Mouse (Mus musculus) thymus, adult 18-20 months (tissue): ENCODE results near the gene Mon2.
"Not testable (repeated sequence)": the region's sequence is repeated elsewhere in the genome, so short reads cannot be mapped to it uniquely, and the experiment has no call there.

Experiments
- DNase-seq, 2 experiments: peaks; one replicate each; pipeline ENCODE4 v3.0.0; 2022; ENCODE audit warnings: mixed read lengths in 2 of 2

Mon2 gene

DNA sequence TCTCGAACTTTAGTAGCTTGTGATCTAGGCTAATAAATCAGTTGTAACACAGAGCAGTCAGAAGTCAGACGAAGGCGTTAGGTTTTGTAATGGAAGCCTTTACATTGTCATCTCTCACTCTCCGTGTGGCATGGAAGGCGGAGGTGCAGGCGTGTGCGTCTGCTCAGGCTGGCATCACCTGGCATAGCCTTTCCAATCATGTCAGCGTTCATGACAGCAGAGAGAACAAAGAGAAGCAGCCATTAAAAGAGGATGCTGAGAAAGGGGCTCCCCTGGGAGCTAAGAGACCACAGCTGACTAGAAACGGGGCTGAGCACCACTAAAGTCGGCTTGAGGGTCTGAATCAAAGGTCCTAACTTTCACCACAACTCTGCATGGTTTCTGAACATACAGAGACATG lies 19.8 kb downstream of the Mon2 start:
- DNase-seq = no peak

DNA sequence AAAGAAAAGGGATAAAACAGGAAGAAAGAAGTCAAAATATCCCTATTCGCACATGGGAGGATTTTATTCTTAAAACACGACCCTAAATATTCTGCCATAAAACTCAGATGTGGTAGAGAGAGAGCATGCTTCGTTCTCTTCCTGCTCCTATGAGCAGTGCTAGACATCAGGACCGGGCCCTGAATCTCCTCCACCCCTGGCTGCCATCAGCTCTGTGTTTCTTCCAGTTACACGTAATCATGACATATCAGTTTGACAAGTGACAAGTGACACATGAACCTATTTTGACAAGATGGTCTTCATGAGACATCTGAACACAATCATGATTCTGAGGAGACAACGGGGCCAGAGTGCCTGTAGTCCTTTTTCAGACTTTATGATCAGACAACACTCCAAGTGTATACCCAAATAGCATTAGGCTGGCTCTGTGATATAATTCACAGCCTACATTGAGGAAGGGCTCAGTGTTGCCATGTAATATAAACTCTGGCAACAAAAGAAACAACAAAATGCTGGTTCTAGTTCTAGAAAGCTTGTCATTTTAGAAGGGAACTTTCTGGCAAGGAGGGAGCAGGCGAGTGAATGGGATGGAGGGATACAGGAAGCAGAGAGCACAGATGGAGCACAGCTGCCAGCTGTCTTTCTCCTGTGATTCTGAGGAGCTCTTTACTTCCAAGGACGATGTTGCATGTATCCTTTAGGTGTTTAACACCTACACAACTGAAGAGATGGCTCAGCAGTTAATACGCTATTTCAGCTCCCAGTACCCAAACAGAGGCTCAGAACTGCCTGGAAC lies 20.9 kb downstream of the Mon2 start:
- DNase-seq = no peak

DNA sequence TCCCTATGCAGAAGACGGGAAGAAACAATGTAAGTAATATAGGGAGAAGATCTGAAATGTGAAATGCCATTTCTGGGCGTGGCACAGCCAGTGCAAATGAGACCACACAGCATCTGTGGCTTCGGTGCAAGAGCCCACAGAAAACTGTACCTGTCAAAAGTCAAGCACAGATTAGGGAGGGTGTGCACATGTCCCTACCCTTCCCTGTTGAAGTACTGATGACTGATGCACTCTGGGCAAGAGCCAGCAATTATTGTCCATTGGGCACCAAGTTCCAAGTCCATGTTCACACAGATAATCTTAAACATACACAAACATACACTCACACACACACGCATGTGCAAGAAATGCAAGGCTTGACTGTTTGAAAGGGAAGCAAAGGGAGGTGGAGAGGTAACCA lies 22.7 kb downstream of the Mon2 start:
- no peak for DNase-seq

DNA sequence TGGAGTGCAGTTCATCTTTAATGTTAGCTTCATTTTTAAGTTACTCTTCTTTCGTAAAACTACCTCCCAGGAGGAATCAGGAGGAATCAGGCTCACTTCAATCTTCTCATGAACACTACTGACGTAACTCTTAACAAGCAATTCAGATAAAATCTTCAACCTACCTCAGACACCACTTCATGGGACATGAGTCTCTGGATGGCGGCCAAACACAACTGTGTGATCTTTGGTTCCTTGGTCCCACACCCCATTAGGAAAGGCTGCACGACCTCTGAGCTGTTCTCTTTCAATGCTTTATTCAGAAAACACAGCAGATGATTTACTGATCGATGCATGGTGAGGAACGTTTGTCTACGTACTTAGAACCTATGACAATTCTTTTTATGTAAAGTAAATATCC lies 24.3 kb downstream of the Mon2 start:
- no peak for DNase-seq

DNA sequence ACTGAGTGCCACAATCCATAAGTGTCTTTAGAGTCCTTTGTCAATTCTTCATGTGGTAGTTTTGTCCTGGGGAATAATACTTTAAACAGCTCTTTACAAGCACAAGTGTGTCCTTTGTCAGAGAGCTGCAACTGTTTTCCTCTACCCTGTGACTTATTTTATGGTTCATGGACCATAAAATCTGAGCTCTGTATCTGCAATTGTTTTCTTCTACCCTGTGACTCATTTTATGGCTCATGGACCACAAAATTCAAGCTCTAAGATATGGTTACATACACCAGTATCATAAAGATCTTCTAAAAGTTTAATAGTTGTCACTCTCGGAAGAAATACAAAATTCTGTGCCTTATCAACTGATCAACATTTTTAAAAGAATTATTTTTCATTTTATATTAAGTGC lies 27.6 kb downstream of the Mon2 start:
- DNase-seq = no peak

DNA sequence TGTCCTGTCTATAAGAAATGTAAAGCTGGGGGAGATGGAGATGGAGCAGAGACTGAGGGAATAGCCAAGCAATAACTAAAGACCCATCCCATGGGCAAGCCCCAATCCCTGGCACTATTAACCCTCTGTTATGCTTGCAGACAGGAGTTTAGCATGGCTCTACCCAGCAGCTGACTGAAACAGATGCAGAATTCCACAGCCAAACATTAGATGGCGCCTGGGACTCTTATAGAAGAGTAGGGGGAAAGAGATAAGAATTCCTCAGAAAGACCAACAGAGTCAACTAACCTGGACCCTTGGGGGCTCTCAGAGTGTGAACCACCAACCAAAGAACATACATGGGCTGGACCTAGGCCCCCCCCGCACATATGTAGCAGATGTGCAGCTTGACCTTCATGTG lies 36.4 kb downstream of the Mon2 start:
- no peak for DNase-seq

DNA sequence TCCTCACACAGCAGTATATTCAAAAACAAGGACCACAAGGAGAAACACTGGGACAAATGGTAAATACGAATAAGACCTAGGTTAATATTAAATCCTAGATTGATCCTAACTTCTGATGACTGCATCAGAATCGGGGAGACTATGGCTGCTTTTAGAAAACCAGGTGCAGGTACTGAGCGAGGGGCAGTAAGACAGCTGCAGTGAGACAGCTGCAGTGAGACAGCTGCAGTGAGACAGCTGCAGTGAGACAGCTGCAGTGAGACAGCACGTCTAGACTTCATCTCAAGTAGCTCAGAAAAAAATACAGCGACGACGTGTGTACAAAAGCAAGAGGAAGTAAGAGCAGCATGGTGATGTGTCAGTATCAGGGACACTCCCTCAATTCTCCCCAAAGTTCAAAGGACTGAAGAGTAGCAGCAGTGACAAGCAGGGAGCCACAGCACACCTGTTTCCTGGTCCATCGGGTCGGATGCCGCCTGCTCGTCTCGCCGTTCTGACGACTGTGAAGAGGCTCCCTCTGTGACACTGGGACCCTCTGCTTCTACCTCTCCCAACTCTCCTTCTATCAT lies 44.1 kb downstream of the Mon2 start:
- no peak for DNase-seq

DNA sequence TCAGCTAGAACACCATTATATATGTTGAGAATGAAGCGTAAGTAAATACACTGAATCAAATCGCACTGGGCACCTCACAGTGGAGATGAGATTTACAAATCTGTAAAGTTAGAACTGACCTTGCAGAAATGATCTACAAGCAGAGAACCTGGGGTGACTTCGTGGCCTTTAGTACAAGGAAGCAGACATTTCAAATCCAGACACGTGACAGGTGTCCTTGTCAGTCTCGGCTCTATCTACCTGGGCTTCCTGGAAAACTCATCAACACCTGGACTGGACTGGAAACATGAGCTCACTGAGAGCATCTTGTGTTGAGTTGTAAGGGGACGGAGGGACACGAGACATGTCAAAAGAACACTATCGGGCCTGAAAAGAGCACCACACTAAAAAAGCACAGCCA lies 44.9 kb downstream of the Mon2 start:
- no peak for DNase-seq

DNA sequence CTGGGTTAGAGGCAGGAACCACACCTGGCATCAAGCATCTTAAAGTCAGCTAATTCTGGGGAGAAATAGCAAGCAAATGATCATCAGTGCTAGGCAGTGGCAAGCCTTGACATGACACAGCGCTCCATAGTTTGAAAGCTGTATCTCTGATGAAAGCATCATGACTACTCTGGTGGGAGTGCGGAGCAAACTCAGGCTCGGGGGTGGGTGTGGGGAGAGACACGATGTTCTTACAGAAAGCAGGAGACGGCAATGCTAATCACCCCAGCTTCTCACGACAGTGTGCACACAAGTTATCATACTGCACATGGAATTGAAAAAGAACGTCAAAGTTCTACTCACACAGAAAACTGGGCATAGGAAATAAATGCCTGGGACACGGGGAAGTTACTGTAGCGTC lies 45.7 kb downstream of the Mon2 start:
- no peak for DNase-seq

DNA sequence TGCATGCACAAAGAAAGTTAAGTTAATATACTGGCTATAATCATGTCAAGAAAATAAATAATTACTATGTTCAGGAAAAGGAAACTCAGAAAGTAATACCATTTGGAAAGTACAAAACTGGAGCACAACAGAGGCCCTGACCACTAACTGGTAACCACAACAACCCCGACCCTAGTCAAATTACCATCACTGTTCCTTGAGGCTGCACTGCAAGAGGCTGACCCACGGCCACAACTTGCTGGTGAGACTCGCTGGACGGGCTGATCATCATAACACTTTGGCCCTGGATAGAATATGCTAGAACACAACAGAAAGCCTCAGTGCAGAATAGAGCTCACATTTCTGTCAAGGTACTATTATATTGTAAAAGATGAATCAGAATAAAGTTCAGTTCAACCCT lies 47.4 kb downstream of the Mon2 start:
- DNase-seq = no peak

DNA sequence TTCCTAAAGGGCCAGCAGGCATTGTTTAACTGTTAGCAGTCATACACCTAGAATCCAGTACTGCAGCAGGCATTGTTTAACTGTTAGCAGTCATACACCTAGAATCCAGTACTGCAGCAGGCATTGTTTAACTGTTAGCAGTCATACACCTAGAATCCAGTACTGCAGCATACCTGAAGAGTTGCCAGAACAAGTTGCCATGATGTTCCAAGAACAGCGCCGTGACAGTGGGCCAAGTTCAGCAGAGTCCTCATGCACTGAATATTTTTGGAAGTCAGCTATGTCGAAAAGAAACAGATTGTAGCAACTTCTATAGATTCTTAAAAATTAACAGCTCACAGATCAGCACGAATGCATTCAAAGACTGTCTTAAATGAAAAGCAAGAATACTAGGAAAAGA lies 49.6 kb downstream of the Mon2 start:
- not testable (repeated sequence) for DNase-seq

DNA sequence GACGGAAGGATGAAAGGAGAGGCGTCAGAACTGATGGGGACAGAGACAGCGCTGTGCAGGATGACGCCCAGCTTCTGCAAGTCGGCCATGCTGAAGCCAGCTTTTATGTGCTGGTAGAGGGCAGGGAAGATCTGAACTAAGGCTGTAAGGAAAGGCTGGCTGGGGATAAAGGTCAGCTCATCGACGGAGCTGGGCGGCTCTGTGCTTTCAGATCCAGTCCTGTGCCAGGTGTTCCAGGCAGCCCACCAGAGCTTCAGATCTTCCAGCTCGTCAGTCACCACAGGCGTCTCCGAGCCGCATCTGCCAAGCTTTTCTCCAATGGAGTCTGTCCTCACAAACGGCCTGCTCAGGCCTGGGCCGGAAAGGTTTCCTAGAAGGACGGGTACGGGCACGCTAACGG lies 62.9 kb downstream of the Mon2 start:
- no peak for DNase-seq

DNA sequence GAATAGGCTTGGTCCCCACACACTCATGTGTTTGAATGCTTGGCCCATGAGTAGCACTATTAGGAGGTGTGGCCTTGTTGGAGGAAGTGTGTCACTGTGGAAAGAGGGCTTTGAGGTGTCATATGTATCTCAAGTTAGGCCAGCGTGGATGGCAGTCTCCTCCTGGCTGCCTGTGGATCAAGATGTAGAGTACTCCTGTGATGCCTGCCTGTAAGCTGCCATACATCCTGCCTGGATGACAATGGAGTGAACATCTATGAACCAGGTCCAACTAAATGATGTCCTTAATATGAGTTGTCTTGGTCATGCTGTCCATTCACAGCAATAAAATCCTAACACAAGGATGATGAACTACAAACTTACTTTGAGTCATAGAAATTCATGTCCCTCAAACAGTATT lies 64.9 kb downstream of the Mon2 start:
- no peak for DNase-seq

DNA sequence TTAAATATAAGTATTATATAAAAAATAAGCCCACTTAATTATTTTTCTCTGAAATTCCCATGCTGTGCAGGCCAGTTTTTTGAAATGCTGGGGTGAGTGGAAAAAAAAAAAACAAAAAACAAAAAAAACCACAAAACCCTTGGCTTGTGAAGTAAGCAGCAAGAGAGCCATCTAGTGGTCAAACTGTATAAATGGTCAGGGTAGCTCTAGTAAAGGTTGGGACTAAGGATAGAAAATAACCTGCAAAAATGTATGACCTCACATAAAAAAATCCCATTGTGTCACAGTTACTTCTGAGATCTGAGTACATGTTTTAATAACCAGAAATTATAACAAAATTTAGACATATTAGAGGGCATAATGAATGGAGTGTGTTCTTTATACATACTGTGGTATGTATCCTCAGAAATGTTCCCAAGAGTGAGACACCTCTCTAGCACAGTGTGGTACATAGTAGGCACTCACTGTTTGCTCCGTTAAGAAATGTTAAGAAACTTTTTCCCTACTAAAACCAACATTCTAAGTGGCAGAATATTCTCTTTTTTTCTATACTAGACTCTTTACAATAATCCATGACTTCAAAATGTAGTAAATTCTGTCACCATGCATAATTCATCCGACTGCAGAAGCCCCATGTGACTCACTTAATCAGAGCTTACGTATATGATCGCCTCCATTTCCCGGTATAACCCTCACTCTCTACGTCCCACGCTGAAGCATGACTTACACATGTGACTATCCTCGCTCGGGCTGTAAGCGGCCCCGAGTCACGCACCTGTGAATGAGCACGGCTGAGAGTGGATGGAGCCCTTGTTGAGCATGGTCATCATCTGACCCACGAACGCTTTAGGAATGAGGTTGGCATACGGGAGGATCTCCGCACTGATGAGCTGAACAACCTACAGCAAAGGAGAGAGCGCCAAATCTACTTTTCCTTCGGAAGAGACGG lies 70.8 kb downstream of the Mon2 start:
- no peak for DNase-seq

DNA sequence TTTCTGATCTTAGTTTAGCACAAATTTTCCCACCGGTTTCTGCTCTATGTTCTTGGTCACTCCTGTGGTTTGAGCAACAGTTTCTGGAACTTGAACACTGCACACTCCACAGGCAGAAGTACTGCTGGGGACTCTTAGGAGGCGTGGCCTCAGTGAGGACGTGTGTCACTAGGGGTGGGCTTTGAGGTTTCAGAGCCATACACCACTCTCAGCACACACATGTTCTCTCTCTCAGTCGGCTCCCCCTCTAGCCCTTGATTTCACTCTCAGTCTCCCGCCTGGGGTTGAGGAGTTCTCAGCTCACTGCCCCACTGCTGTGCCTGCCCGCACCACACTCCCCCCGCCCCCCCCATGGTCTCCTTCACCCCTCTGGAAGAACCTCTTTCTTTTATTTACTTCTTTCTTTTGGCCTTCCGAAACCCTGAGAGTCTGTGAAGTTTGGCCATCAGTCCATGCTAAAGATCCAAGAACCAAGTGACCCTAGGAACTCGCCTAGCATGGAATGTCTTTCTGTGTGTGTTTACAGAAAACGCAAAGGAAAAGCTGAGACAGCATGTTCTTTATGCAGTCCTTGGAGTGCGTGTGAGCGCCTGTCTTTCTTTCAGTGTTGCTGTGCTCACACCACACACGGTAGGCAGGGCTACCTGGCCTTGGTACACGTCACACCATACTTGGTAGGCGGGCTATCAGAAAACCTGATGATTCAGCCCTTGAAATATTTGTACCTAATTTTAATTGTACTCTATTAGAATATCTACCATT lies 71.6 kb downstream of the Mon2 start:
- no peak for DNase-seq

DNA sequence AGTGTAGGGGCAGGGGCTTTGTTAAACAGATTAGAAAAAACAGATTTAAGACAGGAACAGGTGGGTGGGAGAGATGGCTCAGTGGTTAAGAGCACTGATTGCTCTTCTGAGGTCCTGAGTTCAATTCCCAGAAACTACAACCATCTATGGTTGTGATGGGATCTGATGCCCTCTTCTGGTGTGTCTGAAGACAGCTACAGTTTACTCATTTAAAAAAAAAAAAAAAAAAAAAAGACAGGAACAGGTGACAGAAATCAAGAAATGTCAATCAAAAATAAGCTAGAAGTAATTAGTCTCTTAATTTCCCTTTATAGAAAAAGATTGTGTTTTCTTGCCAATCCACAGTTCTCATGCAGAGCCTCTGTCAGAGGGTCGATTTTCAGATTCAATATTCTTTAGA lies 74.3 kb downstream of the Mon2 start:
- DNase-seq = no peak

DNA sequence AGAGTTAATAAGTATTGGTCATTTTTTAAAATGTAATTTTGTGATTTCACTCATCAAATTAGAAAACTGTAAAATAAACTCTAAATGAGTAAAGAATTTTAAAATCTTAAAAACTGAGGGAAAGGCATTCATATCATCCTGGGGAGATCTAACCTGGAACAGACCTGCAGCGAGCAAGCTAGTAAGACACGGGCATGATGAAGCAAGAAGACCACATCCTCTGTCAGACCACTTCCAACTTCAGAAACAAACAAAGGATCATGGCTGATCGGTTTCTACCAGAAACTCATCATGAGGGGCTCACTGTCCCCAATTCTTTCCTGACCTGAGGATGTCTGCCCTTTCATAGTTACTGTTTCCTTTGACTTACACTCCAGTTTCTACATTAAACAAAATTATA lies 74.9 kb downstream of the Mon2 start:
- DNase-seq = no peak

DNA sequence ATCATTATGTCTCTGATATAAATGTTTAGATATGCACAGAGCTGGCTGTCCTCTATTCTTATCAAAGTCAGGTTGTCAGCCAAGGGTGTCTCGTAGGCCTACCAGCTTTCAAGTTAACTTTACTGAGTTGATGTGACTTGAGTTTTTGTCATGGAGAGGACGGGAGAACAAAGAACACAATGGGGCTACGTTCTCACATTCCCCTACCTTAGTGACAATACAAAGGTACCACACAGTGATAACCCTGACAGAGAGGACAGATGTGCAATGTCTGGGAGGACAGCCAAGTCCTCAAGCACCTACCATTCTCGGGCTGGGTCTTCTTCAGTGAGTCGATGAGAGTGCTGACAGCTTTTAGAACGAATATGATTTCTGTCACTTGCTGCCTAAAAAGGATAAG lies 76.9 kb downstream of the Mon2 start:
- no peak for DNase-seq

DNA sequence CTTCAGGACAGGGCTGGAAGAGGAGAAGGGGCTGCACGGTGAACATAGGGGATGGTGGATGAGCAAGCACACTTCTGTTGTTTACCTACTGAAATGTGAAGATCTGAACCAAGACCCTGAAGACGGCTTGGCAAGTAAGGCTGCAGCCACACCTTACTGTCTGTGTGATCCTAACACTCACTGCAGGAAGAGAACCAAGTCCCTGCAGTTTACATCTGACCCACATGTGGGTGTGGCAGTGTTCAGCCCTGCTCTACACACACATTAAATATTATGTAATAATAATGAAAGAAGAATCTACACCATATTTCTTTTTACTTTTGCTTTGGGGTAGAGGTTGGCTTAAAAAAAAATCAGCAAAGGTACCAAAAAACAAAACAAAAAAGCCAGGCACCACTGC lies 78.5 kb downstream of the Mon2 start:
- DNase-seq = no peak

DNA sequence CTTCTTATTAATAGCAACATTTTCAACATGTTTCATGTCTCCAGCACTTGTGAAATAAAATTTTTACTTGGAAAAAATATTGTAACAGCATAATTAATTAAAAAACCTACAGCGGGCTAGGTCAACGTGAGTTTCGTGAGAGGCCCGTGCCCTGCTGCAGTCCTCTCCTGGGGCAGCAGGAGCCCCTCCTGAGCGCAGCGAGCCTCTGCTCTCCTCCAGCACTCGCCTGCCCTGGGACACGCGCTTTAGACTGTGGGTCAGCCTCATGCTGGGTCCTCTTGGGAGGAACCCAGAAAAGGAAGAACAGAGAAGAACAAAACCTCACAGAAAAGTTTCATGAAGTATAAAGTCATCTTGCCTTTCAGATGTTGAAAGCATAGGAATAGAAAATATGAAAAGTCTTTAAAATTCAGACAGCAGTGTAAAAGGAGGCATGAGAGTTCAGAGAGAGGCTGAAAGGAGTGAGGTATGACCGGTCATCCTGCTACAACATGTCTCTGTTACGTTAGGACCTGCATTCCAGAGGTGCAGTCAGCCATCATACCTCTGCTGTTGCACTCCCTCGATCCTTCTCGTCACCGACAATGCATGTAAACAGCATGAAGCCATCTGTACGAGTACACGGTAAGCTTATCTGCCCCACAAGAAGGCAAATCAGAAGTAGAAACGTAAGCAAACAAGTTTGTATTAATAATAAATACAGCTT lies 81.8 kb downstream of the Mon2 start:
- DNase-seq = no peak

DNA sequence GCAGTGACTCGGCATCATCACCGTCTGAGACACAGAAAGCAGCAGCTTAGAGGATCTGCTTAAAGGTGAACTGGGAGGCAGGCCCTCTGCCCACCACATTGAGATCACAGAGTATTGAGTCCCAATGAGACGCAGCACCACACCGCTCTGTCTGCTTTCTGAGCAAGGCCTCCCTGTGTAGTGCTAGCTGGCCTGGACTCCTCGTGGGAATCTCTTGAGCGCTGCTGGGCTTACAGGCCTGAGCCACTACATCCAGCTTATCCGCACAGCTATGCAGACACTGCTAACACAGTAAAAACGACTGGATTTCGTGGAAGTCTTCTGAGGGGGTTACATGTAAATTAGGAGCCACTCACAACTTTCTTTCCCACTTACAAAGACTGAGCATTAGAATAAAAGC lies 84.7 kb downstream of the Mon2 start:
- no peak for DNase-seq

DNA sequence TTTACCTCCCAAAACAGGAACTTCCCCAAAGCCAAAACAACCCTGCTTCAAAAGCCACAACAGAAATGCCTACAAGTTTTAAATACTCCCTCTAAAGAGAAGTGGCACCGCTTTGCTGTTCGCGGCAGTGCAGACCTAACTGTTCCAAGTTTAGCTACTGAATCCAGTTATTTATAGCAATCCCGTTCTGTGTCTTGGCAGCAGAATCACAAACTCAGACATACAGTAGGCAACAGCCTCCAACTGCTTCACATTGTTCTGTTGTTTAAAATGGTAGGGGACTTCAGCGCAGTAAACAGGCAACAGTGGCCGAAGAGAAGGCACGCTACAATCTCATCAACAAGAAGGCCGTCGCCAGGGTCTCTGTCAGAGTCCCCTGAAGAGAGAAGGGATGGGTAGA lies 85.3 kb downstream of the Mon2 start:
- DNase-seq = no peak
